Mouse (Mus musculus) telencephalon, adult 2 months (tissue): Measurements from ENCODE around the gene Shisa9.

Experiments
- DNase-seq: peaks from one replicate; pipeline ENCODE4 v3.0.0-alpha.2; 2011; ENCODE audit warnings: low read depth, low spot score

Gene Shisa9

GRCm38 (mm10) chr16:12197611-12198010, 213.7 kb downstream of the Shisa9 start:
- DNase-seq, result peak; percentile 70

- no peak for DNase-seq
Measured at GRCm38 (mm10) chr16:12201216-12201615, 217.3 kb downstream of the Shisa9 start.

GRCm38 (mm10) chr16:12202151-12202550, 218.2 kb downstream of the Shisa9 start:
- no peak for DNase-seq

GRCm38 (mm10) chr16:12203055-12203454, 219.1 kb downstream of the Shisa9 start:
- no peak for DNase-seq

- DNase-seq, result no peak
Measured at GRCm38 (mm10) chr16:12204423-12204822, 220.5 kb downstream of the Shisa9 start.

- no peak for DNase-seq
Measured at GRCm38 (mm10) chr16:12206421-12206950, 222.6 kb downstream of the Shisa9 start.

- DNase-seq, result no peak
Measured at GRCm38 (mm10) chr16:12206951-12207350, 223.0 kb downstream of the Shisa9 start.

- no peak for DNase-seq
Measured at GRCm38 (mm10) chr16:12209355-12209754, 225.4 kb downstream of the Shisa9 start.

- peak; percentile 72 for DNase-seq
Measured at GRCm38 (mm10) chr16:12209819-12210218, 225.9 kb downstream of the Shisa9 start.

GRCm38 (mm10) chr16:12214018-12214417, 230.1 kb downstream of the Shisa9 start:
- no peak for DNase-seq

- no peak for DNase-seq
Measured at GRCm38 (mm10) chr16:12217289-12218150, 233.6 kb downstream of the Shisa9 start.

GRCm38 (mm10) chr16:12218151-12218532, 234.2 kb downstream of the Shisa9 start:
- DNase-seq, result no peak

- no peak for DNase-seq
Measured at GRCm38 (mm10) chr16:12219821-12220220, 235.9 kb downstream of the Shisa9 start.

- no peak for DNase-seq
Measured at GRCm38 (mm10) chr16:12223537-12223936, 239.6 kb downstream of the Shisa9 start.

GRCm38 (mm10) chr16:12226937-12227336, 243.0 kb downstream of the Shisa9 start:
- DNase-seq, result no peak

GRCm38 (mm10) chr16:12233288-12233687, 249.4 kb downstream of the Shisa9 start:
- no peak for DNase-seq

GRCm38 (mm10) chr16:12234289-12234688, 250.4 kb downstream of the Shisa9 start:
- no peak for DNase-seq

GRCm38 (mm10) chr16:12238611-12239010, 254.7 kb downstream of the Shisa9 start:
- no peak for DNase-seq

- DNase-seq, result no peak
Measured at GRCm38 (mm10) chr16:12259361-12259760, 275.4 kb downstream of the Shisa9 start.

- DNase-seq, result no peak
Measured at GRCm38 (mm10) chr16:12265828-12266227, 281.9 kb downstream of the Shisa9 start.

- DNase-seq, result no peak
Measured at GRCm38 (mm10) chr16:12300523-12300922, 316.6 kb downstream of the Shisa9 start.

GRCm38 (mm10) chr16:12303420-12303819, 319.5 kb downstream of the Shisa9 start:
- DNase-seq, result no peak

GRCm38 (mm10) chr16:12307318-12307965, 323.5 kb downstream of the Shisa9 start:
- DNase-seq, result no peak
